Mouse (Mus musculus) embryonic fibroblast, embryonic 13.5 days (primary cell): Measurements from ENCODE around the gene Apobec3.

Experiments used
- CTCF ChIP-seq: IDR thresholded peaks from 2 replicates; pipeline ENCODE4 v1.5.1; 2011; ENCODE audit warnings: mild to moderate bottlenecking, control low read depth, low read length, moderate library complexity, borderline replicate concordance; ENCODE audit not compliant: insufficient read depth
- POLR2A ChIP-seq: IDR thresholded peaks from 2 replicates; pipeline ENCODE4 v1.6.1; 2011; ENCODE audit warnings: low read depth, mild to moderate bottlenecking, control low read depth, low read length, moderate library complexity

- no peak for TF ChIP-seq CTCF
- TF ChIP-seq POLR2A: no peak
Observed at GRCm38 (mm10) chr15:79845986-79846385, 45.5 kb upstream of the Apobec3 start.
